Mouse (Mus musculus): Measurements from ENCODE around the gene Snx22. TPM values are rescaled to one million over a fixed set of nuclear protein-coding genes. Genes with fewer than 3 reads are reported as not detected.

The Snx22 gene
- polyA plus RNA-seq, 1 experiment from 2014 or later = 1.1 TPM

- no peak overlapping the region for H3K27ac ChIP-seq
- DNase-seq (ENCODE audit: low spot score) = peak; percentile 31
- H3K4me3 ChIP-seq (replicated peaks; ENCODE audit: low read depth, low read length) = no peak overlapping the region
- no peaks in the 10 kb centered on the region for H3K9me3 ChIP-seq (replicated peaks; ENCODE audit: low read length)
- 9% methylated on average over 14 of the region's 14 CpGs for WGBS
- TF ChIP-seq CTCF (IDR thresholded peaks at IDR 0.05; ENCODE audit: low read depth) = no peak
- no peak overlapping the region for H3K9ac ChIP-seq (ENCODE audit: low read depth, low read length)
- no peaks in the 10 kb centered on the region for H3K4me1 ChIP-seq (replicated peaks; ENCODE audit: insufficient read depth, low read length)
- no peaks in the 10 kb centered on the region for H3K36me3 ChIP-seq (ENCODE audit: insufficient read depth, low read length)
- no peaks in the 10 kb centered on the region for H3K27me3 ChIP-seq (ENCODE audit: insufficient read depth, low read length)
- no peak for ATAC-seq (replicated peaks; ENCODE audit: low FRiP score, low read depth)
- H3K4me2 ChIP-seq (ENCODE audit: low read length) = peak overlapping the region; percentile 11; the same call in 1 of the 2 replicates
Measured at GRCm38 (mm10) chr9:66078493-66078892, 9.0 kb upstream of the Snx22 start.

- H3K27ac ChIP-seq = no peak overlapping the region
- DNase-seq (ENCODE audit: low spot score) (no peak), ATAC-seq (replicated peaks; ENCODE audit: low FRiP score, low read depth) (no peak)
- H3K36me3 ChIP-seq (ENCODE audit: insufficient read depth, low read length) = no peaks in the 10 kb centered on the region
- TF ChIP-seq CTCF (IDR thresholded peaks at IDR 0.05; ENCODE audit: low read depth) = no peak
- H3K4me3 ChIP-seq (replicated peaks; ENCODE audit: low read depth, low read length) = no peak overlapping the region
- H3K4me1 ChIP-seq (replicated peaks; ENCODE audit: insufficient read depth, low read length) = no peaks in the 10 kb centered on the region
- 0 out of 2 replicates have a peak overlapping the region, but pooled peaks have one; percentile 11 for H3K4me2 ChIP-seq (ENCODE audit: low read length)
- WGBS = 62% methylated on average over 3 of the region's 3 CpGs
- no peaks in the 10 kb centered on the region for H3K27me3 ChIP-seq (ENCODE audit: insufficient read depth, low read length)
- H3K9me3 ChIP-seq (replicated peaks; ENCODE audit: low read length) = no peaks in the 10 kb centered on the region
- no peak overlapping the region for H3K9ac ChIP-seq (ENCODE audit: low read depth, low read length)
Measured at GRCm38 (mm10) chr9:66078072-66078471, 8.6 kb upstream of the Snx22 start.

GRCm38 (mm10) chr9:66072754-66073153, 3.2 kb upstream of the Snx22 start:
- Histone ChIP-seq H3K27ac (no peak overlapping the region), H3K4me2 (ENCODE audit: low read length) (no peak overlapping the region), H3K27me3 (ENCODE audit: insufficient read depth, low read length) (peaks cover 6% of the 10 kb centered on the region; the same call in 1 of the 2 replicates), H3K9me3 (replicated peaks; ENCODE audit: low read length) (no peaks in the 10 kb centered on the region), H3K4me1 (replicated peaks; ENCODE audit: insufficient read depth, low read length) (peaks cover 5% of the 10 kb centered on the region; the same call in 1 of the 2 replicates), H3K4me3 (replicated peaks; ENCODE audit: low read depth, low read length) (no peak overlapping the region), H3K9ac (ENCODE audit: low read depth, low read length) (no peak overlapping the region), H3K36me3 (ENCODE audit: insufficient read depth, low read length) (no peaks in the 10 kb centered on the region)
- DNase-seq (ENCODE audit: low spot score) (no peak), ATAC-seq (replicated peaks; ENCODE audit: low FRiP score, low read depth) (no peak)
- no peak for TF ChIP-seq CTCF (IDR thresholded peaks at IDR 0.05; ENCODE audit: low read depth)
- 90% methylated on average over 7 of the region's 7 CpGs for WGBS

GRCm38 (mm10) chr9:66070151-66070550, 632 bp upstream of the Snx22 start:
- H3K9me3 ChIP-seq (replicated peaks; ENCODE audit: low read length) = no peaks in the 10 kb centered on the region
- peaks cover 5% of the 10 kb centered on the region; the same call in 1 of the 2 replicates for H3K4me1 ChIP-seq (replicated peaks; ENCODE audit: insufficient read depth, low read length)
- peaks cover 20% of the 10 kb centered on the region for H3K36me3 ChIP-seq (ENCODE audit: insufficient read depth, low read length)
- no peak overlapping the region for H3K4me2 ChIP-seq (ENCODE audit: low read length)
- 88% methylated on average over 5 of the region's 5 CpGs for WGBS
- TF ChIP-seq CTCF (IDR thresholded peaks at IDR 0.05; ENCODE audit: low read depth) = no peak
- H3K9ac ChIP-seq (ENCODE audit: low read depth, low read length) = no peak overlapping the region
- no peak overlapping the region for H3K4me3 ChIP-seq (replicated peaks; ENCODE audit: low read depth, low read length)
- H3K27ac ChIP-seq = no peak overlapping the region
- peaks cover 6% of the 10 kb centered on the region; the same call in 1 of the 2 replicates for H3K27me3 ChIP-seq (ENCODE audit: insufficient read depth, low read length)
- DNase-seq (ENCODE audit: low spot score) (no peak), ATAC-seq (replicated peaks; ENCODE audit: low FRiP score, low read depth) (no peak)

GRCm38 (mm10) chr9:66068971-66069391, 538 bp downstream of the Snx22 start:
- Histone ChIP-seq H3K9ac (ENCODE audit: low read depth, low read length) (peak overlapping the region; percentile 55; the same call in 1 of the 2 replicates), H3K27ac (no peak overlapping the region), H3K4me3 (replicated peaks; ENCODE audit: low read depth, low read length) (peak overlapping the region; percentile 38), H3K36me3 (ENCODE audit: insufficient read depth, low read length) (peaks cover 28% of the 10 kb centered on the region), H3K4me2 (ENCODE audit: low read length) (peak overlapping the region; percentile 93), H3K4me1 (replicated peaks; ENCODE audit: insufficient read depth, low read length) (peaks cover 5% of the 10 kb centered on the region; the same call in 1 of the 2 replicates), H3K27me3 (ENCODE audit: insufficient read depth, low read length) (peaks cover 6% of the 10 kb centered on the region; the same call in 1 of the 2 replicates), H3K9me3 (replicated peaks; ENCODE audit: low read length) (no peaks in the 10 kb centered on the region)
- no peak for DNase-seq (ENCODE audit: low spot score)
- no peak for TF ChIP-seq CTCF (IDR thresholded peaks at IDR 0.05; ENCODE audit: low read depth)
- WGBS = 2% methylated on average over 30 of the region's 30 CpGs
- peak; percentile 49; the same call in 1 of the 2 replicates for ATAC-seq (replicated peaks; ENCODE audit: low FRiP score, low read depth)

- Histone ChIP-seq H3K27ac (no peak overlapping the region), H3K9me3 (replicated peaks; ENCODE audit: low read length) (no peaks in the 10 kb centered on the region), H3K4me1 (replicated peaks; ENCODE audit: insufficient read depth, low read length) (peaks cover 5% of the 10 kb centered on the region; the same call in 1 of the 2 replicates), H3K4me3 (replicated peaks; ENCODE audit: low read depth, low read length) (no peak overlapping the region), H3K27me3 (ENCODE audit: insufficient read depth, low read length) (peaks cover 6% of the 10 kb centered on the region; the same call in 1 of the 2 replicates), H3K4me2 (ENCODE audit: low read length) (no peak overlapping the region), H3K9ac (ENCODE audit: low read depth, low read length) (no peak overlapping the region), H3K36me3 (ENCODE audit: insufficient read depth, low read length) (peaks cover 37% of the 10 kb centered on the region)
- no peak for TF ChIP-seq CTCF (IDR thresholded peaks at IDR 0.05; ENCODE audit: low read depth)
- ATAC-seq (replicated peaks; ENCODE audit: low FRiP score, low read depth) = no peak
- no peak for DNase-seq (ENCODE audit: low spot score)
- 69% methylated on average over 4 of the region's 4 CpGs for WGBS
Measured at GRCm38 (mm10) chr9:66068056-66068455, 1.5 kb downstream of the Snx22 start.

All from kidney, postnatal 0 days (tissue).